Mouse (Mus musculus) layer of hippocampus, postnatal 14 days (tissue): ENCODE measurements at regions not wholly inside any gene's neighbourhood (a gene's known extent, or its start where the extent isn't known, plus 50 kb on each side); places are given as distances from the start of the nearest gene placed in this dataset.
"Not testable (repeated sequence)": the region's sequence is repeated elsewhere in the genome, so short reads cannot be mapped to it uniquely, and the experiment has no call there.

ENCODE experiments used
- DNase-seq, 2 experiments: peaks; one replicate each; pipeline ENCODE4 v3.0.0; 2021 to 2022; ENCODE audit warnings: low spot score in 2 of 2, mixed read lengths in 1 of 2

GRCm38 (mm10) chr13:4858341-4858740 lies 249.4 kb upstream of the Akr1e1 start:
- no peak for DNase-seq

- not testable (repeated sequence) for DNase-seq
These were observed 230.5 kb upstream of the Akr1e1 start for GRCm38 (mm10) chr13:4839481-4839880.

GRCm38 (mm10) chr13:4826756-4827155 lies 217.8 kb upstream of the Akr1e1 start:
- no peak for DNase-seq

- DNase-seq: not testable (repeated sequence)
These were observed 216.8 kb upstream of the Akr1e1 start for GRCm38 (mm10) chr13:4825749-4826148.

GRCm38 (mm10) chr13:4806876-4807275 lies 197.9 kb upstream of the Akr1e1 start:
- DNase-seq: no peak

- DNase-seq: no peak
These were observed 191.7 kb upstream of the Akr1e1 start for GRCm38 (mm10) chr13:4800666-4801065.

GRCm38 (mm10) chr13:4791139-4791538 lies 182.2 kb upstream of the Akr1e1 start:
- no peak for DNase-seq

GRCm38 (mm10) chr13:4790414-4790813 lies 181.4 kb upstream of the Akr1e1 start:
- DNase-seq: no peak

GRCm38 (mm10) chr13:4783290-4783689 lies 174.3 kb upstream of the Akr1e1 start:
- no peak for DNase-seq

- not testable (repeated sequence) for DNase-seq
These were observed 169.4 kb upstream of the Akr1e1 start for GRCm38 (mm10) chr13:4778264-4778823.

GRCm38 (mm10) chr13:4776855-4777254 lies 167.9 kb upstream of the Akr1e1 start:
- peak; percentile 24 to 58 for DNase-seq

- DNase-seq: no peak
These were observed 163.3 kb upstream of the Akr1e1 start for GRCm38 (mm10) chr13:4772324-4772723.

- peak; percentile 46 to 78 for DNase-seq
These were observed 162.4 kb upstream of the Akr1e1 start for GRCm38 (mm10) chr13:4771120-4772075.

- DNase-seq: no peak
These were observed 151.0 kb upstream of the Akr1e1 start for GRCm38 (mm10) chr13:4759965-4760364.

GRCm38 (mm10) chr13:4756529-4756928 lies 147.6 kb upstream of the Akr1e1 start:
- DNase-seq: no peak

GRCm38 (mm10) chr13:4742930-4743329 lies 134.0 kb upstream of the Akr1e1 start:
- DNase-seq: peak; percentile 5 to 16

GRCm38 (mm10) chr13:4716299-4716698 lies 107.3 kb upstream of the Akr1e1 start:
- not testable (repeated sequence) for DNase-seq

GRCm38 (mm10) chr13:4714724-4715123 lies 105.8 kb upstream of the Akr1e1 start:
- DNase-seq: no peak

GRCm38 (mm10) chr13:4712698-4713097 lies 103.7 kb upstream of the Akr1e1 start:
- DNase-seq: no peak

GRCm38 (mm10) chr13:4699591-4699990 lies 90.6 kb upstream of the Akr1e1 start:
- DNase-seq: not testable (repeated sequence)

GRCm38 (mm10) chr13:4666375-4667140 lies 57.6 kb upstream of the Akr1e1 start:
- peak; percentile 57 to 68 for DNase-seq

GRCm38 (mm10) chr13:4663390-4663789 lies 54.4 kb upstream of the Akr1e1 start:
- DNase-seq: no peak
